Mouse (Mus musculus) small intestine, adult 2 months (tissue): ENCODE data around the gene Gm42517.

Experiments
- CTCF ChIP-seq: fragments of 200-500 bp; IDR thresholded peaks from 2 replicates; pipeline ENCODE4 v1.5.1; 2012; ENCODE audit warnings: low read depth, mild to moderate bottlenecking, control low read depth, inconsistent platforms, low read length, moderate library complexity, mixed read lengths; ENCODE audit not compliant: insufficient replicate concordance, insufficient read length; ENCODE audit errors: extremely low read depth
- POLR2A ChIP-seq: fragments of 200-500 bp; IDR thresholded peaks from 2 replicates; pipeline ENCODE4 v1.6.1; 2012; ENCODE audit warnings: low read depth, mild to moderate bottlenecking, control low read depth, inconsistent platforms, low read length, moderate library complexity

DNA sequence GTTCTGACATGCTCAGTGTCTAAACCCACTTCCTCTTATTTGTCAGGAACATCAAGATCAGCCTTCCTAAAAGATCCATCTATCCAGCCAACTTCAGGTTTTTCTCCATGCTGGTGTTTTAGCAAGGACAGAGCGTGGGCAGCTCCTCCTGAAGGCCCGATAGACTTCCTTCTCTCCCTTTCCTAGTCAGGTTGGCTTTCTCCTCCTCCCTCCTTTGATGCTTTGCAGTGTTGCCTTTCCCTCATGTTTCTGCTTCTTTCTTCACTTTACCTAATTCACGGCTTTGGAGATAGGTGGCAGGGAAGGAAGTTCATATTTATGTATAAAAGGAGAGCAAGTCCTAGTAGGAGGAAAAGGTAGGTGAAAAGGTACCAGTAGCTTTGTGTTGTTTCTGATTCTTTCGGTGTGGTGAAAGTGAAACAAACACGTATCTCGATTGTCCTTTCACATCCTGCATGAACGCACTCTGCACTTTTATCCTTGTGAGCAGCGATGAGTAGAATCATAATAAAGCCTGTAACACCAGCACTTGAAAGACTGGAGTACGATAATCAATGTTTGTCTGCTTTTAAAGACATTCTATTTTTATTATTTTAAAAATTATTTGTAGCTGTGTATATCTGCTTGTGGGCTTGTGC, 18.1 kb downstream of the Gm42517 start:
- TF ChIP-seq POLR2A (no peak), CTCF (no peak)
